In genomic region chr10:81367207-81367495, GRCm38 (mm10) we compare ENCODE assay signal across 30 mouse cellular contexts. TPM values are rescaled to one million over a fixed set of nuclear protein-coding genes. Genes with fewer than 3 reads are reported as not detected.
DNase-seq lines count a peak whose midpoint lies in the region; ATAC-seq lines count a peak whose summit lies in the region.
"Had no signal": no experiment of that assay in that cellular context is flagged by ENCODE, and none has a peak within 500 bp of the region (broad histone marks: within the 10 kb centered on the region; RNA-seq: fewer than 3 reads in every experiment).

No protein-coding gene starts in this region.

- H3K27me3 ChIP-seq in kidney, embryonic 15.5 days = peaks cover 18% of the 10 kb centered on the region
- H3K27me3 ChIP-seq in midbrain, embryonic 11.5 days (ENCODE audit: control insufficient read depth, insufficient read depth, low read length) = peaks cover 11% of the 10 kb centered on the region
- peaks cover 25% of the 10 kb centered on the region for H3K27me3 ChIP-seq in midbrain, embryonic 13.5 days
- H3K27me3 ChIP-seq: CH12.LX; megakaryocyte, embryonic 14.5 days; stomach, embryonic 15.5 days had no signal

- H3K9me3 ChIP-seq in kidney, embryonic 15.5 days (replicated peaks) = no peaks in the 10 kb centered on the region
- no peaks in the 10 kb centered on the region for H3K9me3 ChIP-seq in midbrain, embryonic 11.5 days (ENCODE audit: control insufficient read depth, low read length)
- no peaks in the 10 kb centered on the region for H3K9me3 ChIP-seq in midbrain, embryonic 13.5 days
- H3K9me3 ChIP-seq: embryonic facial prominence, embryonic 10.5 days; embryonic facial prominence, embryonic 15.5 days; limb, embryonic 13.5 days; megakaryocyte, embryonic 14.5 days; neural tube, embryonic 15.5 days; stomach, embryonic 15.5 days had no signal

- H3K36me3 ChIP-seq in kidney, embryonic 15.5 days = peaks cover 61% of the 10 kb centered on the region
- peaks cover 30% of the 10 kb centered on the region for H3K36me3 ChIP-seq in midbrain, embryonic 11.5 days (ENCODE audit: control insufficient read depth, insufficient read depth, low read length)
- peaks cover 69% of the 10 kb centered on the region for H3K36me3 ChIP-seq in midbrain, embryonic 13.5 days
- peaks cover 61% of the 10 kb centered on the region for H3K36me3 ChIP-seq in macrophage (ENCODE audit: inconsistent target)

- 87% methylated on average over 6 of the region's 6 CpGs for WGBS in kidney, embryonic 15.5 days
- WGBS in midbrain, embryonic 11.5 days = 87% methylated on average over 6 of the region's 6 CpGs
- WGBS in midbrain, embryonic 13.5 days = 72% methylated on average over 6 of the region's 6 CpGs
- 93% methylated on average over 5 of the region's 6 CpGs for WGBS in macrophage (ENCODE audit: missing documents)

- peaks cover 41% of the 10 kb centered on the region for H3K4me1 ChIP-seq in kidney, embryonic 15.5 days
- peaks cover 36% of the 10 kb centered on the region for H3K4me1 ChIP-seq in midbrain, embryonic 11.5 days (ENCODE audit: control insufficient read depth, insufficient read depth, low read length)
- peaks cover 45% of the 10 kb centered on the region for H3K4me1 ChIP-seq in midbrain, embryonic 13.5 days (replicated peaks)

- no peak overlapping the region for H3K4me2 ChIP-seq in kidney, embryonic 15.5 days
- H3K4me2 ChIP-seq in midbrain, embryonic 11.5 days = no peak overlapping the region
- H3K4me2 ChIP-seq in midbrain, embryonic 13.5 days (replicated peaks) = no peak overlapping the region
- H3K4me2 ChIP-seq: embryonic facial prominence, embryonic 15.5 days; hindbrain, embryonic 14.5 days; limb, embryonic 13.5 days; neural tube, embryonic 15.5 days; stomach, embryonic 15.5 days had no signal

- H3K79me2 ChIP-seq in macrophage (ENCODE audit: inconsistent target) = peaks cover 24% of the 10 kb centered on the region

- no peak overlapping the region for H3K9ac ChIP-seq in kidney, embryonic 15.5 days
- no peak overlapping the region for H3K9ac ChIP-seq in midbrain, embryonic 11.5 days (ENCODE audit: low read length)
- no peak overlapping the region for H3K9ac ChIP-seq in midbrain, embryonic 13.5 days (replicated peaks)
- H3K9ac ChIP-seq: embryonic facial prominence, embryonic 15.5 days; hindbrain, embryonic 14.5 days; limb, embryonic 13.5 days; neural tube, embryonic 15.5 days; stomach, embryonic 15.5 days had no signal

- H3K27ac ChIP-seq in kidney, embryonic 15.5 days = 0 out of 2 replicates have a peak overlapping the region, but pooled peaks have one; percentile 29
- H3K27ac ChIP-seq in midbrain, embryonic 11.5 days (ENCODE audit: low read depth, low read length) = 0 out of 2 replicates have a peak overlapping the region, but pooled peaks have one; percentile 9
- H3K27ac ChIP-seq in midbrain, embryonic 13.5 days = no peak overlapping the region
- 0 out of 2 replicates have a peak overlapping the region, but pooled peaks have one; percentile 36 for H3K27ac ChIP-seq in macrophage
- H3K27ac ChIP-seq: embryonic facial prominence, embryonic 10.5 days; embryonic facial prominence, embryonic 15.5 days; hindbrain, embryonic 14.5 days; left cerebral cortex, adult 2 months; limb, embryonic 13.5 days; neural tube, embryonic 15.5 days; stomach, embryonic 15.5 days had no signal

- no peak for ATAC-seq in kidney, embryonic 15.5 days (replicated peaks; ENCODE audit: low FRiP score)
- no peak for ATAC-seq in midbrain, embryonic 11.5 days (ENCODE audit: low FRiP score)
- ATAC-seq in midbrain, embryonic 13.5 days = no peak
- ATAC-seq: forebrain, embryonic 14.5 days; intestine, postnatal 0 days had no signal

- no peak overlapping the region for H3K4me3 ChIP-seq in kidney, embryonic 15.5 days (replicated peaks)
- H3K4me3 ChIP-seq in midbrain, embryonic 11.5 days (ENCODE audit: low read depth, low read length) = no peak overlapping the region
- H3K4me3 ChIP-seq in midbrain, embryonic 13.5 days (replicated peaks) = no peak overlapping the region
- no peak overlapping the region for H3K4me3 ChIP-seq in macrophage (ENCODE audit: inconsistent target)
- H3K4me3 ChIP-seq: embryonic facial prominence, embryonic 10.5 days; embryonic facial prominence, embryonic 15.5 days; left cerebral cortex, adult 2 months; limb, embryonic 13.5 days; neural tube, embryonic 15.5 days; stomach, embryonic 15.5 days had no signal

- no peak for DNase-seq in kidney, postnatal 14 days
- DNase-seq in midbrain, embryonic 11.5 days (ENCODE audit: low spot score, missing footprints) = peak; percentile 85
- no peak for DNase-seq in adrenal gland, postnatal 36 days
- no peak for DNase-seq in natural killer cell, adult 2 months (ENCODE audit: low spot score in 2 of 2)
- DNase-seq: adrenal gland, adult 8-10 months; cerebellum, adult 18-20 months; cerebellum, postnatal 25 days; gastrocnemius, postnatal 14 days; heart, postnatal 14 days; kidney, adult 9 months; kidney, postnatal 25 days; lung, postnatal 36 days; retina, postnatal 1 day; right cerebral cortex, postnatal 14 days; thymus, adult 18-20 months; thymus, postnatal 25 days had no signal

RNA-seq across cellular contexts. Expression of gene 4930404N11Rik, which starts 1.5 kb away (rescaled TPM):
- polyA plus RNA-seq in kidney, embryonic 15.5 days (2015; fragmentation: Nextera tagmentation; extraction: Ambion mirVana) = 0.62 and 1.6 TPM in 2 replicates
- 0.12 TPM in 1 of 2 replicates, not detected in the other for polyA plus RNA-seq in midbrain, embryonic 11.5 days (2014; fragmentation: Nextera tagmentation; extraction: Ambion mirVana)
- 0.44 and 0.70 TPM in 2 replicates for polyA plus RNA-seq in midbrain, embryonic 13.5 days (2015; fragmentation: Nextera tagmentation; extraction: Ambion mirVana)
- 1 to 10 TPM; 1.9 to 6.8 (median 4.2) TPM for total RNA-seq in macrophage (2018; cell fraction: chromatin; rRNA removed)
- 1 to 10 TPM; 1.3 to 7.7 (median 3.5) TPM for total RNA-seq in macrophage (2018; cell fraction: cytosol; rRNA removed)
- total RNA-seq in macrophage (2018; cell fraction: nucleus; rRNA removed) = 10 to 100 TPM in 3 of 26 experiments, 1 to 10 TPM in 23; 1.6 to 12.0 (median 5.1) TPM
- 1.5 to 9.8 TPM (median 2.5 TPM) in 3 replicates for polyA plus RNA-seq in macrophage (2018)
- total RNA-seq in adrenal gland, postnatal 36 days (2021) = 1 to 10 TPM; 1.0 to 3.1 TPM
- polyA plus RNA-seq: forebrain, embryonic 14.5 days had no signal

RNA-seq across cellular contexts. Expression of gene Mfsd12, which starts 9.9 kb away (rescaled TPM):
- 10.3 and 11.5 TPM in 2 replicates for polyA plus RNA-seq in kidney, embryonic 15.5 days (2015; fragmentation: Nextera tagmentation; extraction: Ambion mirVana)
- 2.8 and 4.4 TPM in 2 replicates for polyA plus RNA-seq in midbrain, embryonic 11.5 days (2014; fragmentation: Nextera tagmentation; extraction: Ambion mirVana)
- 8.8 and 10.1 TPM in 2 replicates for polyA plus RNA-seq in midbrain, embryonic 13.5 days (2015; fragmentation: Nextera tagmentation; extraction: Ambion mirVana)
- total RNA-seq in macrophage (2018; cell fraction: chromatin; rRNA removed) = 100 to 1,000 TPM in 19 of 26 experiments, 10 to 100 TPM in 7; 51.6 to 394 (median 199) TPM
- 100 to 1,000 TPM; 134 to 406 (median 278) TPM for total RNA-seq in macrophage (2018; cell fraction: cytosol; rRNA removed)
- total RNA-seq in macrophage (2018; cell fraction: nucleus; rRNA removed) = 100 to 1,000 TPM; 143 to 724 (median 423) TPM
- polyA plus RNA-seq in macrophage (2018) = 129 to 266 TPM (median 167 TPM) in 3 replicates
- 10 to 100 TPM; 16.7 to 22.7 TPM for total RNA-seq in adrenal gland, postnatal 36 days (2021)

RNA-seq across cellular contexts. Expression of gene Fzr1, which starts 11.2 kb away (rescaled TPM):
- polyA plus RNA-seq in kidney, embryonic 15.5 days (2015; fragmentation: Nextera tagmentation; extraction: Ambion mirVana) = 105 and 114 TPM in 2 replicates
- 94.3 and 104 TPM in 2 replicates for polyA plus RNA-seq in midbrain, embryonic 11.5 days (2014; fragmentation: Nextera tagmentation; extraction: Ambion mirVana)
- polyA plus RNA-seq in midbrain, embryonic 13.5 days (2015; fragmentation: Nextera tagmentation; extraction: Ambion mirVana) = 127 and 133 TPM in 2 replicates
- total RNA-seq in macrophage (2018; cell fraction: chromatin; rRNA removed) = 10 to 100 TPM; 37.1 to 93.5 (median 67.0) TPM
- 10 to 100 TPM; 14.6 to 29.0 (median 20.0) TPM for total RNA-seq in macrophage (2018; cell fraction: cytosol; rRNA removed)
- 10 to 100 TPM; 20.2 to 46.0 (median 34.3) TPM for total RNA-seq in macrophage (2018; cell fraction: nucleus; rRNA removed)
- polyA plus RNA-seq in macrophage (2018) = 12.9 to 17.0 TPM (median 15.3 TPM) in 3 replicates
- total RNA-seq in adrenal gland, postnatal 36 days (2021) = 10 to 100 TPM; 37.8 to 49.0 TPM

RNA-seq across cellular contexts. Expression of gene Hmg20b, which starts 16.9 kb away (rescaled TPM):
- polyA plus RNA-seq in kidney, embryonic 15.5 days (2015; fragmentation: Nextera tagmentation; extraction: Ambion mirVana) = 87.0 and 94.6 TPM in 2 replicates
- polyA plus RNA-seq in midbrain, embryonic 11.5 days (2014; fragmentation: Nextera tagmentation; extraction: Ambion mirVana) = 89.1 and 97.7 TPM in 2 replicates
- 46.5 and 49.8 TPM in 2 replicates for polyA plus RNA-seq in midbrain, embryonic 13.5 days (2015; fragmentation: Nextera tagmentation; extraction: Ambion mirVana)
- total RNA-seq in macrophage (2018; cell fraction: chromatin; rRNA removed) = 100 to 1,000 TPM; 159 to 417 (median 247) TPM
- 10 to 100 TPM; 33.6 to 65.0 (median 46.9) TPM for total RNA-seq in macrophage (2018; cell fraction: cytosol; rRNA removed)
- total RNA-seq in macrophage (2018; cell fraction: nucleus; rRNA removed) = 100 to 1,000 TPM; 137 to 418 (median 259) TPM
- 33.1 to 54.6 TPM (median 42.5 TPM) in 3 replicates for polyA plus RNA-seq in macrophage (2018)
- 10 to 100 TPM; 88.9 to 92.3 TPM for total RNA-seq in adrenal gland, postnatal 36 days (2021)

RNA-seq across cellular contexts. Expression of gene Dohh, which starts 17.1 kb away (rescaled TPM):
- polyA plus RNA-seq in kidney, embryonic 15.5 days (2015; fragmentation: Nextera tagmentation; extraction: Ambion mirVana) = 79.7 and 82.2 TPM in 2 replicates
- polyA plus RNA-seq in midbrain, embryonic 11.5 days (2014; fragmentation: Nextera tagmentation; extraction: Ambion mirVana) = 43.3 and 53.7 TPM in 2 replicates
- 73.5 TPM in 2 replicates for polyA plus RNA-seq in midbrain, embryonic 13.5 days (2015; fragmentation: Nextera tagmentation; extraction: Ambion mirVana)
- total RNA-seq in macrophage (2018; cell fraction: chromatin; rRNA removed) = 10 to 100 TPM in 20 of 26 experiments, 1 to 10 TPM in 6; 5.0 to 26.5 (median 14.1) TPM
- 10 to 100 TPM; 21.6 to 41.1 (median 29.6) TPM for total RNA-seq in macrophage (2018; cell fraction: cytosol; rRNA removed)
- 10 to 100 TPM in 24 of 26 experiments, 1 to 10 TPM in 2; 9.0 to 30.8 (median 16.6) TPM for total RNA-seq in macrophage (2018; cell fraction: nucleus; rRNA removed)
- polyA plus RNA-seq in macrophage (2018) = 21.0 to 48.1 TPM (median 32.0 TPM) in 3 replicates
- total RNA-seq in adrenal gland, postnatal 36 days (2021) = 10 to 100 TPM; 48.9 to 54.0 TPM

Comparison
In these comparisons a context has a peak if more than half of its experiments do, and no peak if none do; other contexts are left out.
1. RNA of gene Mfsd12, which starts 9.9 kb away (polyA plus RNA-seq): 129 to 266 TPM in macrophage; 10.3 to 11.5 TPM in kidney, embryonic 15.5 days, 8.8 to 10.1 TPM in midbrain, embryonic 13.5 days and 2.8 to 4.4 TPM in midbrain, embryonic 11.5 days; every median in the first group is over 10 times any median in the second.